9 mouse cellular contexts compared by ENCODE assay signal in the genomic region with DNA sequence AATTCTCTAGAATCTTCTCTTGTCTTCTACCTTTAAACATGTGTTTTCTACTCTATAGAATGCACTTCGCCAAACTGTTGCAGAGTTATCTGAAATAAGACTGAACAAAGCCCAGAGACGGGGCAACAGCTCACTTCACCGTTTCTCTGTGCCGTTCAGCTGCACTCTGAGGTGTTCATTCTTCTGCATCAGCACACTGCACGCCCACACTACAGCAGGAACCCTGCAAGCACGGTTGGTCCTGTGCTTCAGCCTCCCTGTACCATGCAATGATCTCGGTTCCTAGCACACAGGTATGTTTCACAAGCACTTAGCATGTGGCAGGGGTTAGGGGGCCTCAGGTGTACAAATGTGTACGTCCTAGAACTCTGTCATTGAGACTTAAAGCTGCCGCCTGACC. TPM values are rescaled to one million over a fixed set of nuclear protein-coding genes. Genes with fewer than 3 reads are reported as not detected.
DNase-seq lines count a peak whose midpoint lies in the region; ATAC-seq and TF ChIP-seq lines count a peak whose summit lies in the region.
"Had no signal": no experiment of that assay in that cellular context is flagged by ENCODE, and none has a peak within 500 bp of the region (broad histone marks: within the 10 kb centered on the region; RNA-seq: fewer than 3 reads in every experiment).

No protein-coding gene starts in this region.

- DNase-seq in kidney, adult 11 months = no peak
- DNase-seq in thymus, adult 2 months = no peak
- DNase-seq in thymus, postnatal 0 days (ENCODE audit: low spot score) = no peak
- DNase-seq in Muller cell, postnatal 12 days (ENCODE audit: inconsistent ontology term) = no peak
- no peak for DNase-seq in frontal cortex, postnatal 36 days (ENCODE audit: low spot score in 2 of 2)
- DNase-seq: gastrocnemius, postnatal 10 days had no signal

- 0 out of 2 replicates have a peak, but pooled peaks cover 8% of the 10 kb centered on the region for H3K4me1 ChIP-seq in kidney, embryonic 14.5 days (ENCODE audit: control insufficient read depth, insufficient read depth, low read length)
- peaks cover 16% of the 10 kb centered on the region for H3K4me1 ChIP-seq in thymus, adult 2 months (replicated peaks; ENCODE audit: control insufficient read depth, insufficient read depth, low read length)

- no peak overlapping the region for H3K27ac ChIP-seq in kidney, embryonic 14.5 days (ENCODE audit: low read depth, low read length)
- peak overlapping the region; percentile 8; the same call in 1 of the 2 replicates for H3K27ac ChIP-seq in thymus, adult 2 months (ENCODE audit: control insufficient read depth, insufficient read depth, low read length)
- H3K27ac ChIP-seq: hindbrain, embryonic 12.5 days had no signal

- H3K27me3 ChIP-seq in kidney, embryonic 14.5 days (ENCODE audit: control insufficient read depth, insufficient read depth, low read length) = no peaks in the 10 kb centered on the region
- no peaks in the 10 kb centered on the region for H3K27me3 ChIP-seq in thymus, adult 2 months (ENCODE audit: control insufficient read depth, insufficient read depth, low read length)
- H3K27me3 ChIP-seq: hindbrain, embryonic 12.5 days had no signal

- no peaks in the 10 kb centered on the region for H3K36me3 ChIP-seq in kidney, embryonic 14.5 days (ENCODE audit: control insufficient read depth, insufficient read depth, low read length)
- H3K36me3 ChIP-seq in thymus, adult 2 months (ENCODE audit: control insufficient read depth, insufficient read depth, low read length) = no peaks in the 10 kb centered on the region
- H3K36me3 ChIP-seq: hindbrain, embryonic 12.5 days had no signal

- ATAC-seq in kidney, embryonic 14.5 days (ENCODE audit: low FRiP score, low TSS enrichment) = peak; percentile 55; the same call in 1 of the 2 replicates
- ATAC-seq in inflammation-experienced regulatory T-cells, adult 6 months = peak; percentile 35

- H3K9me3 ChIP-seq in kidney, embryonic 14.5 days (ENCODE audit: control insufficient read depth, low read length) = peaks cover 4% of the 10 kb centered on the region; the same call in 1 of the 2 replicates

- no peak for TF ChIP-seq CTCF in thymus, adult 2 months (IDR thresholded peaks at IDR 0.05; ENCODE audit: borderline replicate concordance, control insufficient read depth, extremely low read depth, insufficient read depth, low read length, poor library complexity)

- no peak for TF ChIP-seq POLR2A in thymus, adult 2 months (IDR thresholded peaks at IDR 0.05; ENCODE audit: control insufficient read depth, extremely low read depth, insufficient read depth, low read length, poor library complexity)

- WGBS in kidney, embryonic 14.5 days = 49% methylated on average over 9 of the region's 9 CpGs
- 41% methylated on average over 9 of the region's 9 CpGs for WGBS in thymus, adult 2 months

- H3K4me3 ChIP-seq in kidney, embryonic 14.5 days (ENCODE audit: low read length) = no peak overlapping the region
- no peak overlapping the region for H3K4me3 ChIP-seq in thymus, adult 2 months (ENCODE audit: control insufficient read depth, insufficient read depth, low read length)
- H3K4me3 ChIP-seq: hindbrain, embryonic 12.5 days had no signal

- H3K9ac ChIP-seq in kidney, embryonic 14.5 days (ENCODE audit: low read depth, low read length) = no peak overlapping the region
- H3K9ac ChIP-seq: hindbrain, embryonic 12.5 days had no signal

- no peak overlapping the region; the same call in 1 of the 2 replicates for H3K4me2 ChIP-seq in kidney, embryonic 14.5 days (replicated peaks; ENCODE audit: low read depth, low read length)
- H3K4me2 ChIP-seq: hindbrain, embryonic 12.5 days had no signal

RNA-seq across cellular contexts. Expression of a gene that starts 32.9 kb away (rescaled TPM):
- 6.1 and 9.0 TPM in 2 replicates for polyA plus RNA-seq in kidney, embryonic 14.5 days (2014; fragmentation: Nextera tagmentation; extraction: Ambion mirVana)
- polyA plus RNA-seq in thymus, adult 2 months (2012; rRNA removed) = 8.7 and 9.7 TPM in 2 replicates
- polyA plus RNA-seq in thymus, postnatal 0 days (2015; fragmentation: Nextera tagmentation; extraction: Ambion mirVana) = 4.3 and 5.7 TPM in 2 replicates
- polyA plus RNA-seq in inflammation-experienced regulatory T-cells, adult 6 months (2017; shearing (Covaris generic)) = 1 to 10 TPM; 5.0 to 7.9 (median 6.5) TPM
